Mouse (Mus musculus) limb, embryonic 11.5 days (tissue): Measurements from ENCODE around the gene Efna4. TPM values are rescaled to one million over a fixed set of nuclear protein-coding genes. Genes with fewer than 3 reads are reported as not detected.
A peak's percentile ranks its signal among the peaks of the same experiment; 100 is the strongest.

ENCODE experiments used
- ATAC-seq: fragments of 200-750 bp; cut with Nextera tagmentation; 2 replicates; pipeline ENCODE4 v1.8.0; 2017; ENCODE audit warnings: low read depth; ENCODE audit not compliant: insufficient number of reproducible peaks, low FRiP score, low TSS enrichment
- DNase-seq: peaks from one replicate; pipeline ENCODE4 v3.0.0-alpha.2; 2015; ENCODE audit warnings: low spot score
- H3K27ac ChIP-seq: fragments of 300-500 bp; sonication (generic); replicated peaks from 2 replicates; pipeline ENCODE4 v1.5.1; 2014; ENCODE audit warnings: low read depth, mild to moderate bottlenecking, low read length
- H3K27me3 ChIP-seq: fragments of 300-500 bp; sonication (generic); 2 replicates; pipeline ENCODE4 v1.6.1; 2014; ENCODE audit warnings: mild to moderate bottlenecking, low read length, mixed read lengths; ENCODE audit not compliant: control insufficient read depth, insufficient read depth
- H3K36me3 ChIP-seq: fragments of 300-500 bp; sonication (generic); 2 replicates; pipeline ENCODE4 v1.6.1; 2014; ENCODE audit warnings: mild to moderate bottlenecking, low read length, moderate library complexity, mixed read lengths; ENCODE audit not compliant: control insufficient read depth, insufficient read depth
- H3K4me1 ChIP-seq: fragments of 300-500 bp; sonication (generic); 2 replicates; pipeline ENCODE4 v1.6.1; 2014; ENCODE audit warnings: low read length, mixed read lengths; ENCODE audit not compliant: control insufficient read depth, insufficient read depth
- H3K4me2 ChIP-seq: fragments of 300-500 bp; sonication (generic); 2 replicates; pipeline ENCODE4 v1.6.1; 2014; ENCODE audit warnings: low read depth, mild to moderate bottlenecking, moderate library complexity; ENCODE audit not compliant: severe bottlenecking
- H3K4me3 ChIP-seq: fragments of 300-500 bp; sonication (generic); 2 replicates; pipeline ENCODE4 v1.5.1; 2014; ENCODE audit warnings: low read depth, low read length
- H3K9ac ChIP-seq: fragments of 300-500 bp; sonication (generic); 2 replicates; pipeline ENCODE4 v1.6.1; 2014; ENCODE audit warnings: mild to moderate bottlenecking, low read length
- H3K9me3 ChIP-seq: fragments of 300-500 bp; sonication (generic); 2 replicates; pipeline ENCODE4 v1.6.1; 2016; ENCODE audit warnings: low read length; ENCODE audit not compliant: control insufficient read depth
- WGBS: fragments of 180-500 bp; shearing (Covaris S2); extraction: QIAGEN DNeasy Blood & Tissue Kit; methylation state at CpG from one replicate; pipeline ENCODE4 v1.1.7; 2014; 5-methylcytosine and 5-hydroxymethylcytosine counted together
- polyA plus RNA-seq: library from polyadenylated mRNA; unstranded; fragments of >200 nt; fragmentation: Nextera tagmentation; extraction: Ambion mirVana; gene quantifications from 2 replicates; pipeline ENCODE4 v1.2.1, GENCODE M21; 2014

Efna4 gene
- polyA plus RNA-seq, 1 experiment from 2014 or later = 46.9 TPM

DNA sequence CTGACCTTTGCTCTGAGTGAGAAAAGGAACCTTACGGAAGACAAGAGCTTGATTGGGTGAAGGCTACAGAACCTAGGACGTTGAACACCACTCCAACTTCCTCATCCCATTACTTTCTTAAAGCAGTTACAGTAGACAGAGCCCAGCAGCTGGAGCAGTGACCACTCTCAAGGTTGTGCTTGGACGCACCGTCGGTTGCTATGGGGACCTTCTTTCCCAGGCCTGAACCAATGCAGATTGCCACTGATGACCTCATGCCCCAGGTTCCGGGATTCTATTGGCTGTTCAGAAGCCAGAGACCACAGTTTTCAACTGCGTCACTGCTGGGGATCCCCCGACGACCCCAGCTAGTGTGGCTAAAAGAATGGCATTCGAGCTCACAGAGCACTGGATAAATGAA is 6.9 kb downstream of the Efna4 start:
- Histone ChIP-seq H3K27me3 (no peaks in the 10 kb centered on the region), H3K36me3 (peaks cover 7% of the 10 kb centered on the region), H3K9ac (no peak overlapping the region), H3K9me3 (no peaks in the 10 kb centered on the region), H3K4me1 (peaks cover 25% of the 10 kb centered on the region), H3K27ac (no peak overlapping the region), H3K4me3 (no peak overlapping the region), H3K4me2 (no peak overlapping the region)
- no peak for ATAC-seq
- DNase-seq = peak; percentile 60
- WGBS = 22% methylated on average over 10 of the region's 10 CpGs

DNA sequence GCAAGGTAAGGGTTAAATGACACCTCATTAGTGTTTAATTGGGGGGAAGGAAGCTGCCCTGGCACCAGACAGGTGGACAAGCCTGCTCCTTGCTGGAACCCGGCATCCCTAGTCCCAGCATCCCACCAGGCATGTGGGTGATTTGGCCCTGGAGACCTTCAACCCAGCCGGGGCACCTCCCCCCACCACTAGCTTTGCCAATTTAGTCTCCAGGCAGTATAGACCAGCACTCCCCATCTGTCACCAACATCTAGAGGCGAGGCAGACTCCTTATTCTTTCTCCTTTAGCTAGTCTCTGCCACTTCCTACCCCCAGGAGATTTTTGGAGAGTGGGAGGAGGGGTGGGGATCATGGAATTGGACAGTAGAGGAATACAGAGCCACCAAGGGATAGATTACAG is 7.5 kb downstream of the Efna4 start:
- Histone ChIP-seq H3K36me3 (peaks cover 7% of the 10 kb centered on the region), H3K4me2 (no peak overlapping the region), H3K4me1 (peaks cover 21% of the 10 kb centered on the region), H3K4me3 (no peak overlapping the region), H3K9me3 (no peaks in the 10 kb centered on the region), H3K9ac (no peak overlapping the region), H3K27ac (no peak overlapping the region), H3K27me3 (no peaks in the 10 kb centered on the region)
- ATAC-seq (no peak), DNase-seq (no peak)
- WGBS = 40% methylated on average over 3 of the region's 3 CpGs

DNA sequence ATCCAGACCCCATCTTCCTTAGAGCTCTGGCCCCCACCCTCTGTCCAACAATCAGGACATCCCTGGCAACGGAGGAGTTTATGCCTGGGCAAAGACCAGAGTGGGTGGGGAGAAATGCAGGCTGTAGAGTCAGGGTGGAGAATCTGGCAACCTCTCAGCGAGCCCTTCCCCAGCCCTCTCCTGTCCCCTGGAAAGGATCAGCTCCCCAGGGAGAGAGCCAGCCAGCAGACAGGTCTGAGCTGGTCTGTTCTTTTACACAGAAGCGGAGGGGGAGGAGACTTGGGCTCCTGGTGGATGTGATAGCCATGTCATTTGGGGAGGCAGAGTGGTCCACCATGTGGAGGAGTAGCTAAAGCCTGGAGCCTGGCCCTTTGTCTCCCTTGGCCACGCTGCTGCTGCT is 9.2 kb downstream of the Efna4 start:
- H3K4me3 ChIP-seq = no peak overlapping the region
- ATAC-seq = no peak
- peaks cover 19% of the 10 kb centered on the region for H3K4me1 ChIP-seq
- DNase-seq = no peak
- H3K9me3 ChIP-seq = no peaks in the 10 kb centered on the region
- H3K27me3 ChIP-seq = no peaks in the 10 kb centered on the region
- 16% methylated on average over 4 of the region's 4 CpGs for WGBS
- H3K4me2 ChIP-seq = no peak overlapping the region
- H3K9ac ChIP-seq = no peak overlapping the region
- H3K27ac ChIP-seq = no peak overlapping the region
- peaks cover 3% of the 10 kb centered on the region; the same call in 1 of the 2 replicates for H3K36me3 ChIP-seq

DNA sequence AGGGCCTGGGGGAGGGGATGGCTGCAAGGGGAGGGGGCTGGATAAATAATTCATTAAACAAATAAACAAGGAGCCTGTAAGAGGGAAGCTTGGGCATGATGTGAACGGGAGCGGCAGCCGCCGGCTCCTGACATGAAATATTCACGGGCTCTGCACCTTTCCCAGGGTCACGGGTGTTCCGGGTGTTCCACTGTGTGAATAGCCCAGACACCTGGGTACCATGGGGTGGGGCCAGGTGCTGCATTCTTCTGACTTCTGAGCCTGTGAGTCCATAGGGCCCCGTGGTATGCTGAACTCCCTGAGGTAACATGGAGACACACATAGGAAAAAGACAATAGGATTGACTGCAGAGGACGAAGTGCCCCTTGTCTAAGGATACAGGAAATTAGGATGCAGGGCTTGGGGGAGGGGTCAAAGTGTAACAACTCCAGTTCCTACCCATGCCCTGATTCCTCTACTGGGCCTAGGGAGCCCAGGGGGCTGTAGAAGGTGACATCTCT is 10.4 kb downstream of the Efna4 start:
- no peak for ATAC-seq
- Histone ChIP-seq H3K4me1 (peaks cover 13% of the 10 kb centered on the region; the same call in 1 of the 2 replicates), H3K4me3 (no peak overlapping the region), H3K9ac (no peak overlapping the region), H3K4me2 (no peak overlapping the region), H3K9me3 (no peaks in the 10 kb centered on the region), H3K27me3 (no peaks in the 10 kb centered on the region), H3K27ac (no peak overlapping the region), H3K36me3 (no peaks in the 10 kb centered on the region)
- no peak for DNase-seq
- WGBS = 30% methylated on average over 9 of the region's 9 CpGs

DNA sequence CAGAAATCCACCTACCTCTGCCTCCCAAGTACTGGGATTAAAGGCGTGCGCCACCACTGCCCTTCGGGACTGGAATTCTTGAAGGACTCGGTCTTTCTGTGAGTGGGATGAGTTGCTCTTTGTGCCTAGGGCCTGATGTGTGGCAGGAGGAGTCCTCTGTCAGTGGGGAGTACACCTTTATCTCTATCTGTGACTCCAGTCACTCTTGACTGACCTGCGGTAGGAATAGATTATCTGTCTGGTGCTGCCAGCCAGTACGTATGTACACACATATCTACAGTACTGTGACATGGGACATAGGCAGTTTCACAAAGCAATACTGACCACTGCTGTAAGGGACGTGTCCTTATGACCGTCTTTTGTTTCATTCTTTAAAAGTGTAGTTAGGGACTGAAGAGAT is 11.9 kb downstream of the Efna4 start:
- WGBS = 96% methylated on average over 8 of the region's 8 CpGs
- H3K9me3 ChIP-seq = no peaks in the 10 kb centered on the region
- no peak overlapping the region for H3K4me2 ChIP-seq
- H3K27me3 ChIP-seq = peaks cover 8% of the 10 kb centered on the region
- peaks cover 19% of the 10 kb centered on the region for H3K4me1 ChIP-seq
- H3K4me3 ChIP-seq = no peak overlapping the region
- H3K9ac ChIP-seq = no peak overlapping the region
- H3K36me3 ChIP-seq = no peaks in the 10 kb centered on the region
- H3K27ac ChIP-seq = no peak overlapping the region
- ATAC-seq = no peak
- DNase-seq = no peak

DNA sequence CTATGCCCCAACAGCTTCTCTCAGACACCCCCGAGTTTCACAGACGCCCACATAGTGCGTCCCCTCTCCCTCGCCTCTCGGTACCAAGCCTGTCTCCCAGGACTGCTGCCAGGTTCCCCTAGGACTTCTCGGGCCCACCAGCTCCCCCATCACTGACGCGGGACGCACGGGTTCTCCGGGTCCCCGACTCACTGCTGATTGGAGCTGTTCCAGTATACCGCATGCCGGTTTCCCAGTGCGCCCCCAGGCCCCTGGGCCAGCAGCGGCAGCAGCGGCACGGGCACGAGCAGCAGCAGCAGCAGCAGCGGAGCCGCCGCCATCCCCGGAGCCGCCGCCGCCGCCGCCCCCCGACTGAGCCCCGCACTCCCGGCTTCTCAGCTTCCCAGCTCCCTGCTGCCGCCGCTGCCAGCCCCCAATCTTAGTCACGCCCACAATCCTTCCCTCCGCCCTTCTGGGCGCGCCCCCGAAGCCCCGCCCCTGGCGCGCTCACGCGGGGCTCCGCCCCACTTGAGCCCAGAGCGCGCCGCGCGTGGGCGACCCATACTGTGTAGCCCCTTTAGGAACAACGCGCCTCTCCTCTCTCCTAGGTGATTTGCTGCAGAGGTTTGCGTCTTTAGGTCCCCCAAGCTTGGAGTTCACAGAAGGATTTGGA is 15.2 kb downstream of the Efna4 start, which contains the start of gene Efna3:
Gene Efna3 (minus strand): TSS at position 452 of the 652 bp plus-strand sequence.
- Histone ChIP-seq H3K4me2 (peak within 1 kb of the TSS; percentile 98), H3K27ac (no peak within 1 kb of the TSS), H3K27me3 (peaks cover 32% of the 10 kb centered on the region), H3K9ac (peak within 1 kb of the TSS; percentile 80), H3K4me1 (peaks cover 39% of the 10 kb centered on the region), H3K4me3 (peak within 1 kb of the TSS; percentile 70), H3K36me3 (no peaks in the 10 kb centered on the region), H3K9me3 (no peaks in the 10 kb centered on the region)
- peak; percentile 31 for ATAC-seq
- DNase-seq = peak; percentile 90
- WGBS = under 1% methylated on average over 41 of the region's 53 CpGs

DNA sequence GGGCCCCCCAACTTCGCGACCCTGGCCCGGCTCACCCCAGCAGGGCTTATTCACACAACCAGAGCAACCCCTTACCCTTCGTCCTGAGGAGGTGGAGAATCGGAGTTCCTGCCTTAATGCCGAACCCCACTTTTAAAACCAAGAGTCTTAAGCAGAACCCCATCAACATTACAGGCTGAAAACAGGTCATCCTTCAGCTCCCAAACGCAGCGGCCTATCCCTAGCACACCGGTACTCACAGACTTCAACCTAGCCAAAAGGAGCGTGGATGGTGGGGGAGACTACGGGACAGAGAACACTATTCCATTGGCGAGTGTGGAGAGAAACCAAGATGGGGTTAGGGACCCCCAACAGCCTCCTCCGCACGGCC is 15.7 kb downstream of the Efna4 start:
- Histone ChIP-seq H3K9me3 (no peaks in the 10 kb centered on the region), H3K4me2 (peak overlapping the region; percentile 98), H3K27ac (no peak overlapping the region), H3K27me3 (peaks cover 32% of the 10 kb centered on the region), H3K4me1 (peaks cover 38% of the 10 kb centered on the region), H3K9ac (peak overlapping the region; percentile 80), H3K36me3 (no peaks in the 10 kb centered on the region), H3K4me3 (peak overlapping the region; percentile 70)
- under 1% methylated on average over 14 of the region's 14 CpGs for WGBS
- DNase-seq (no peak), ATAC-seq (no peak)

DNA sequence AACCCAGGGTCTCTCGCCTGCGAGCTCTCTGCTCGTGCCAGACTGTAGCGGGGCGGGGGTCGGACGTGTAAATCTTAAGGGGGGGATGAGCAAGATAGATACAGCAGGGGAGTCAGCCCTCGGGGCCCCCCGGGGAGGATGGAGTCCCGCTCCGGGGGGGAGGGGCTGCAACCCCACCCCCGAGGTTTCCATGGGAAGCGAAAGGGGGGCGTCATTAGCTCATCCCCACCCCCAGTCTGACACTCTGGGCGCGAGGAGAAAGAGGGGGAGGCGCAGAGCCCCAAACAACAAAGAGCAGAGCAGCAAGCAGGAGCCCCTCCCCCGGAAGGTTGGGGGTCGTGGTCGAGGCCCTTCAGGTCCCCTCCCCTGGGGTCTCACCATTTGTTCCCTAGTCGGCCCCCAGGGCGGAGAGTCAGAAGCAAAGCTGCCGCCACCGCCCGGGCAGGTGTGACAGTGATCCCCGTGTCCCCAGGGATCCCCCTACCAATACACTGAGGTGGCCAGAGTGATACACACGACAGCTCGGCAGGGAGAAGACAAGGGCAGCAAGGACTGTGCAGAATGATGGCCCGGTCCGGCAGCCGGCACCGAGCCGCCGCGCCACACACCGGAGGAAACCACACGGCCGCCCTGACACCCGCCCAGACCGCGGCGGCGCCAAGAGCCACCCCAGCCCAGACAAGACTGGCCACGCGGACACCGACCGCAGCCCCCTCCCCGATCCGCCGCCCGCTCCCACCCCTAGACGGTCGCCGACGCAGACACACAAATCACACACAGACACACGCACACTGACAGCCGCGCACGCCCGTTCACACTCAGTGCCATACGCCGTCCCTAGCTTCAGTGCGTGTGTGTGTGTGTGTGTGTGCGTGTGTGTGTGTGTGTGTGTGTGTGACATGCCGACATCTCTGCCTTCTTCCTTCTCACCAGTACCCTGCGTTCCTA is 16.4 kb downstream of the Efna4 start:
- ATAC-seq = peak; percentile 13; the same call in 1 of the 2 replicates
- peak; percentile 64 for DNase-seq
- Histone ChIP-seq H3K4me2 (peak overlapping the region; percentile 98), H3K4me3 (peak overlapping the region; percentile 70), H3K27me3 (peaks cover 32% of the 10 kb centered on the region), H3K9me3 (no peaks in the 10 kb centered on the region), H3K9ac (peak overlapping the region; percentile 80), H3K36me3 (no peaks in the 10 kb centered on the region), H3K27ac (no peak overlapping the region; the same call in 1 of the 2 replicates), H3K4me1 (peaks cover 43% of the 10 kb centered on the region)
- WGBS = under 1% methylated on average over 63 of the region's 66 CpGs
